Mouse (Mus musculus): Measurements from ENCODE around the gene Dlx2. TPM values are rescaled to one million over a fixed set of nuclear protein-coding genes. Genes with fewer than 3 reads are reported as not detected.

The Dlx2 gene
- polyA plus RNA-seq, 1 experiment from 2014 or later: 1.9 TPM

GRCm38 (mm10) chr2:71531124-71531590 lies 15.4 kb downstream of the Dlx2 start:
- no peak overlapping the region for H3K9ac ChIP-seq (ENCODE audit: low read depth, low read length)
- H3K4me3 ChIP-seq (ENCODE audit: low read depth, low read length): peak overlapping the region; percentile 12; the same call in 1 of the 2 replicates
- ATAC-seq (ENCODE audit: low FRiP score) (no peak), DNase-seq (ENCODE audit: low spot score) (peak; percentile 56)
- H3K36me3 ChIP-seq (ENCODE audit: control insufficient read depth, insufficient read depth, low read length): no peaks in the 10 kb centered on the region
- H3K4me1 ChIP-seq (replicated peaks; ENCODE audit: control insufficient read depth, insufficient read depth, low read length): peaks cover 6% of the 10 kb centered on the region
- H3K27ac ChIP-seq (ENCODE audit: low read depth, low read length): no peak overlapping the region
- WGBS: 3% methylated on average over 12 of the region's 12 CpGs
- no peak overlapping the region for H3K4me2 ChIP-seq (replicated peaks; ENCODE audit: low read depth, low read length)
- H3K27me3 ChIP-seq (ENCODE audit: control insufficient read depth, insufficient read depth, low read length): peaks cover 92% of the 10 kb centered on the region
- H3K9me3 ChIP-seq (ENCODE audit: control insufficient read depth, low read length): no peaks in the 10 kb centered on the region

GRCm38 (mm10) chr2:71530391-71531123 lies 16.0 kb downstream of the Dlx2 start:
- WGBS: under 1% methylated on average over 34 of the region's 34 CpGs
- Histone ChIP-seq H3K27ac (ENCODE audit: low read depth, low read length) (no peak overlapping the region), H3K4me1 (replicated peaks; ENCODE audit: control insufficient read depth, insufficient read depth, low read length) (peaks cover 6% of the 10 kb centered on the region), H3K9me3 (ENCODE audit: control insufficient read depth, low read length) (no peaks in the 10 kb centered on the region), H3K4me3 (ENCODE audit: low read depth, low read length) (peak overlapping the region; percentile 41), H3K27me3 (ENCODE audit: control insufficient read depth, insufficient read depth, low read length) (peaks cover 93% of the 10 kb centered on the region), H3K36me3 (ENCODE audit: control insufficient read depth, insufficient read depth, low read length) (no peaks in the 10 kb centered on the region), H3K4me2 (replicated peaks; ENCODE audit: low read depth, low read length) (peak overlapping the region; percentile 86), H3K9ac (ENCODE audit: low read depth, low read length) (no peak overlapping the region)
- ATAC-seq (ENCODE audit: low FRiP score) (no peak), DNase-seq (ENCODE audit: low spot score) (peak; percentile 66)

GRCm38 (mm10) chr2:71529511-71530351 lies 16.8 kb downstream of the Dlx2 start:
- Histone ChIP-seq H3K4me1 (replicated peaks; ENCODE audit: control insufficient read depth, insufficient read depth, low read length) (peaks cover 6% of the 10 kb centered on the region), H3K36me3 (ENCODE audit: control insufficient read depth, insufficient read depth, low read length) (no peaks in the 10 kb centered on the region), H3K27me3 (ENCODE audit: control insufficient read depth, insufficient read depth, low read length) (peaks cover 95% of the 10 kb centered on the region), H3K9me3 (ENCODE audit: control insufficient read depth, low read length) (no peaks in the 10 kb centered on the region), H3K9ac (ENCODE audit: low read depth, low read length) (0 out of 2 replicates have a peak overlapping the region, but pooled peaks have one; percentile 23), H3K4me3 (ENCODE audit: low read depth, low read length) (peak overlapping the region; percentile 41), H3K4me2 (replicated peaks; ENCODE audit: low read depth, low read length) (peak overlapping the region; percentile 86), H3K27ac (ENCODE audit: low read depth, low read length) (no peak overlapping the region)
- DNase-seq (ENCODE audit: low spot score): peak; percentile 85
- WGBS: 2% methylated on average over 60 of the region's 60 CpGs
- ATAC-seq (ENCODE audit: low FRiP score): peak; percentile 93

- peaks cover 6% of the 10 kb centered on the region for H3K4me1 ChIP-seq (replicated peaks; ENCODE audit: control insufficient read depth, insufficient read depth, low read length)
- peak overlapping the region; percentile 41 for H3K4me3 ChIP-seq (ENCODE audit: low read depth, low read length)
- 0 out of 2 replicates have a peak overlapping the region, but pooled peaks have one; percentile 23 for H3K9ac ChIP-seq (ENCODE audit: low read depth, low read length)
- H3K27ac ChIP-seq (ENCODE audit: low read depth, low read length): no peak overlapping the region
- no peaks in the 10 kb centered on the region for H3K9me3 ChIP-seq (ENCODE audit: control insufficient read depth, low read length)
- WGBS: under 1% methylated on average over 54 of the region's 57 CpGs
- H3K36me3 ChIP-seq (ENCODE audit: control insufficient read depth, insufficient read depth, low read length): no peaks in the 10 kb centered on the region
- DNase-seq (ENCODE audit: low spot score) (no peak), ATAC-seq (ENCODE audit: low FRiP score) (peak; percentile 62)
- peaks cover 94% of the 10 kb centered on the region for H3K27me3 ChIP-seq (ENCODE audit: control insufficient read depth, insufficient read depth, low read length)
- H3K4me2 ChIP-seq (replicated peaks; ENCODE audit: low read depth, low read length): peak overlapping the region; percentile 86
These were observed 17.6 kb downstream of the Dlx2 start for GRCm38 (mm10) chr2:71528714-71529510.

- Histone ChIP-seq H3K27ac (ENCODE audit: low read depth, low read length) (no peak within 1 kb of the TSS), H3K4me1 (replicated peaks; ENCODE audit: control insufficient read depth, insufficient read depth, low read length) (peaks cover 6% of the 10 kb centered on the region), H3K27me3 (ENCODE audit: control insufficient read depth, insufficient read depth, low read length) (peaks cover 94% of the 10 kb centered on the region), H3K36me3 (ENCODE audit: control insufficient read depth, insufficient read depth, low read length) (no peaks in the 10 kb centered on the region), H3K4me2 (replicated peaks; ENCODE audit: low read depth, low read length) (peak within 1 kb of the TSS; percentile 86), H3K9ac (ENCODE audit: low read depth, low read length) (0 out of 2 replicates have a peak within 1 kb of the TSS, but pooled peaks have one; percentile 23), H3K9me3 (ENCODE audit: control insufficient read depth, low read length) (no peaks in the 10 kb centered on the region), H3K4me3 (ENCODE audit: low read depth, low read length) (peak within 1 kb of the TSS; percentile 41)
- DNase-seq (ENCODE audit: low spot score): peak; percentile 60
- WGBS: under 1% methylated on average over 26 of the region's 26 CpGs
- ATAC-seq (ENCODE audit: low FRiP score): no peak
These were observed 18.4 kb downstream of the Dlx2 start, which contains the start of gene Dlx1 for GRCm38 (mm10) chr2:71528014-71528713. Dlx1 (plus strand) TSS chr2:71528113.

- Histone ChIP-seq H3K9me3 (ENCODE audit: control insufficient read depth, low read length) (no peaks in the 10 kb centered on the region), H3K36me3 (ENCODE audit: control insufficient read depth, insufficient read depth, low read length) (no peaks in the 10 kb centered on the region), H3K4me3 (ENCODE audit: low read depth, low read length) (no peak overlapping the region), H3K4me1 (replicated peaks; ENCODE audit: control insufficient read depth, insufficient read depth, low read length) (peaks cover 6% of the 10 kb centered on the region), H3K4me2 (replicated peaks; ENCODE audit: low read depth, low read length) (no peak overlapping the region), H3K9ac (ENCODE audit: low read depth, low read length) (no peak overlapping the region), H3K27me3 (ENCODE audit: control insufficient read depth, insufficient read depth, low read length) (peaks cover 94% of the 10 kb centered on the region), H3K27ac (ENCODE audit: low read depth, low read length) (no peak overlapping the region)
- no peak for ATAC-seq (ENCODE audit: low FRiP score)
- DNase-seq (ENCODE audit: low spot score): peak; percentile 65
- WGBS: 1% methylated on average over 24 of the region's 24 CpGs
These were observed 19.1 kb downstream of the Dlx2 start for GRCm38 (mm10) chr2:71527323-71528013.

- H3K36me3 ChIP-seq (ENCODE audit: control insufficient read depth, insufficient read depth, low read length): no peaks in the 10 kb centered on the region
- H3K27me3 ChIP-seq (ENCODE audit: control insufficient read depth, insufficient read depth, low read length): peaks cover 87% of the 10 kb centered on the region
- no peak overlapping the region for H3K4me3 ChIP-seq (ENCODE audit: low read depth, low read length)
- no peak for ATAC-seq (ENCODE audit: low FRiP score)
- no peak overlapping the region for H3K27ac ChIP-seq (ENCODE audit: low read depth, low read length)
- H3K4me1 ChIP-seq (replicated peaks; ENCODE audit: control insufficient read depth, insufficient read depth, low read length): peaks cover 6% of the 10 kb centered on the region
- H3K9me3 ChIP-seq (ENCODE audit: control insufficient read depth, low read length): no peaks in the 10 kb centered on the region
- WGBS: 3% methylated on average over 10 of the region's 10 CpGs
- H3K9ac ChIP-seq (ENCODE audit: low read depth, low read length): no peak overlapping the region
- H3K4me2 ChIP-seq (replicated peaks; ENCODE audit: low read depth, low read length): no peak overlapping the region
- peak; percentile 43 for DNase-seq (ENCODE audit: low spot score)
These were observed 19.8 kb downstream of the Dlx2 start for GRCm38 (mm10) chr2:71526595-71527322.

Data from hindbrain, embryonic 11.5 days (tissue).